Mouse (Mus musculus): ENCODE measurements around the gene Hoxc9.

Hoxc9 gene

DNA sequence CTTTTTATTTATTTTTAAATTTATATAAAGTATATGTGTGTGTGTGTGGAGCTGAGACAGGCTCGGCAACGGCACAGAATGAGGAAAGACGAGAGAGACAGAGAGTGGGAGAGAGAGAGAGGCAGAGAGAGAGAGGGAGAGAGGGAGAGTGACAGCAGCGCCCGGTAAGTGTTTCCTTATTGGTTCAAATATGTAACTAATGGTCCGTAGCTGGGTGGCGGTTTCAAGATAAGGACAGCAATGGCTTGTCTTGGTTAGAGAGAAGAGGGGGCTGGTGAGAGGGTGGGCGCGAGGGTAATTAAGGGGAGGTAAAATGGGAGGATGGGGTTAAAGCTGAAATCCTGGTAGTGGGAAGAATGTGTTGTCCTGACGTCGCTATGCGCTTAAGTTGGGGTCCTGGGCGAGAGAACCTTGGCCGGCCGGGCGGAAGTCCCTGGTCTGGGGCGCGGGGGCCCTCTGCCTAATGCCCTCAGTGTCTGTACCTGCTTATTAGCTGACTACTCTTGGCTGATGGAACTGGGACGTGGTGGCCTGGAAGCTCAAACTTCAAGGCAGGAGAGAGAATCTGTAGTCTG, 22.5 kb downstream of the Hoxc9 start:
- DNase-seq (ENCODE audit: low spot score in 2 of 2), result no peak

DNA sequence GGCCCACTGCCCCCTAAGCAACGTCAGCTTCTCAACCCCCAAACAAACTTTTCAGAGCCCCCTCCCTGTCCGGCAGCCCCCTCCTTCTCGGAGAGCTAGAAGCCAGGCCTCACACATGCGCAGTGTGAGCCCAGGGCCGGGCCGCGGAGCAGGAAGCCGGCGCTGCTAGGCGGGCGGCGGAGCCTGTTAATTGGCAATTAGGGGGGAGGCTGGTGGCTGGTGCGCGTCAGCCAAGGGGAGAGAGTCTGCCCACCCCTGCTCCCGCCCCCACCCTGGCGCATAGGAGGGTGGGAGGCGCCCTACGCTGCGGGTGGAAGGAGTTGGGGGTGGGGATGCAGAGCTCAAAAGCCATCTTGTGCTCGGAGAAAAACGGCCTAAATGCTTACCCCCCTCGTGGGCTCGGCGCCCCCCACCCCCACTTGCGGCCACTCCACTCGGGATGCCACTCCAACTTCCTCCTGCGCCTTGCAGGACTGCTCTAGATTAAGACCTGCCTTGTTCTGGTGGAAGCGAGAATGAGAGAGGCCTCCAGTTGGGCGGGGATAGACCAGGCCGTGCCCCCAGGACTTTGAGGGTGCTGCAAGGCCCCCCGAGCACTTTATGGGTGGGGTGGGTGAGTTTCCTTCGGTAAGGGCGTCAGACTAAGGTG, 23.1 kb downstream of the Hoxc9 start:
- peak; percentile 50 to 79 for DNase-seq (ENCODE audit: low spot score in 2 of 2)

DNA sequence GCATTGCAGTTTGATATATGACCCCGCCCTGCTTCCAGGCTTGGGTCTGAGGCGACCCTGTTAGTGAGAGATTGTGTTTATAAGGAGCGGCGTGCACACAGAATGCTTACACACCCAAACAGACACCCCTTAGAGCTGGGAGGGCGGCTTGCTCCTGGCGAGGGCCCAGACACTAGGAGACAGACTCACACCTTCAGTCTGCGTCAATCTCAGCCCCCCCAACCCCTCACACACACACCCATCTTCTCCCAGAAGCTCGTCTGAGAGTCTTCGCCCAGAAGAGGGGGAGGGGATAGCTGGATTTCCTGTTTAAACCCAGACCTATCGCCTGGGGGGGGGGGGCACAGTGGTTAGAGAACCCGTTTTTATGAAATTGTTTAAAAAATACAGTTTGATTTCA, 23.7 kb downstream of the Hoxc9 start:
- no peak for DNase-seq (ENCODE audit: low spot score in 2 of 2)

DNA sequence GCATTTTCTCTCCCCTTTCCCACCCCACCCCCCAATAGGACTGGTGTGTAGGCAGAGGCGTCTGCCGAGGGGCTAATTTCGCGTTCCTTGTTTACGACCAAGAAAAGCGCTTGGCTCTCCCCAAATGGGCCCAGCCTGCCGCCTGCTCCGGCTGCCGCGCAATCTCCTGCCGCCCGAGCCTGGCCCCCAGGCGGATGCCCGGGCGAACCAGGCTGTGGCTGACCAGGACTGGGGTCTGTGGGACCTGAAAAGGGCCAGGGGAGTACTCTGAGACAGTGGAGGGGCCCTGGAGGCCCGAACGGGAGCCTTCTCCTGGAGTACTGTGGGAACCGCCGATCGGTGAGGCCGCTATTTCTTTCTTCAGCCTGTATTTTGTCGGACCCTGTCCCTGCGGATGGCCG, 24.3 kb downstream of the Hoxc9 start:
- DNase-seq (ENCODE audit: low spot score in 2 of 2), result no peak

DNA sequence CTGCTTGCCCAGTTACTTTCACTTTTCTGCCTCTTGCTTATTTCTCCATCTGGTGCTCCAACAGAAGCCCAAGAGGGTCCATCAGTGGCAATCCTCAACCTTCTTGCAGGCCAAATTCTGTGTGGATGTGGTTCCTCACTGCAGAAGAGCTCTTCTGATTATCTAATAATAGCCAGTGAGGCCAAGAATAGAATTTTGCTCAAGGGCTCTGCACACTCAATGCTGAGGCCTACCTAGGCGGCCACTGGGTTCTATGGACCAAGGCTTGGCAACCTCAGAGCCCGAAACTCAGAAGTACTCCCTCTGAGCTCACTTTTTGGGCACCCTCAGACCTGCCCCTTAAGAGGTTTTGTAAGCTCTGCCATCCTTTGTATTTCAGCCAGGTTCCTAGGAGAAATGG, 25.1 kb downstream of the Hoxc9 start:
- no peak for DNase-seq (ENCODE audit: low spot score in 2 of 2)

DNA sequence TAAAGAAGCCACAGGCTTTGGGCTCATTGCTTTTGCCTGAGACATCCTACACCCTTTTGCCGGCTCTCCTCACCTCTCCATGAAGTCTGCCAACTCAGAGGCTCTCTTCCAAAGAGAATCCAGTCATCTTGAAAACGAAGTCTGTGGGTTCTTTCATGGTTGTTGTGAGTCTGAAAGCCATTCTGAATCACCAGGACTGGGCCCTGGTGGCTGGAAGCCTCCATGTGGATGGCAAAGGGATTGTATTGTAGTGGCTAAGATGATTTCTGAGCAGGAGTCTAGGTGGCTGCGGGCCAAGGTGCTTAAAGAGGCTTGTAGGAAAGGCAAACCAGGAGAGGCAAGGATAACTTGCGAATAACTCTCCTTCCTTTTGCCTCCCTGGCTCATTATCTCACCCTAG, 25.9 kb downstream of the Hoxc9 start:
- no peak for DNase-seq (ENCODE audit: low spot score in 2 of 2)

DNA sequence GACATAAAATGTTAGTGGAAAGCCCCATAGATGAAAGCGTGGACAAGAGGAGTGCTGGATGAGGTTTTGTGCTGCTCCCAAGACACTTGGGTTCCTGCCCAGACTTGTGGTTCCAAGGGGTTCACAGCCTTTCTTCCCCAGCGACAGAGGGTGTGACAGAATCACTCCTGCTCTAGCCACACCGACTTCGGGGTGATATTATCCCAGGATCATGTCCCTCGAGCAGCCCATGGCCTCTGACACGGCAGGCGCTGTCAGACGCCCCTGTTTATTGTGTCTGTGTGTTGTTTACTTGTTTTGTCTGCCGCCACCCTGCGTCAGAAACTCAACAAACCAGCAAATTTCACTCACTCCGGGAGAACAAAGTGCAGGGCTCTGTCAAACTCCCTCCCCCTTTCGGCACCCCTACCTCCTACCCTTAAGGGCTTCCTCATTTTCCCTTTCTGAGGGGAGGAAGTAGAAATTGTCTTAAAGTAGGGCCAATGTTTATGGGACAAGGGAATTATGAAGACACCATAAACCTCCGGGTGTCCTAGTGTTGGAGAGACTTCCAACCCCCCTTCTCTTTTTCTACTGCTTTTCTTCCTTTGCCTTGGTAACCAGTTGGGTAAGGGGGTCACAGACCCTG, 26.7 kb downstream of the Hoxc9 start:
- no peak for DNase-seq (ENCODE audit: low spot score in 2 of 2)

DNA sequence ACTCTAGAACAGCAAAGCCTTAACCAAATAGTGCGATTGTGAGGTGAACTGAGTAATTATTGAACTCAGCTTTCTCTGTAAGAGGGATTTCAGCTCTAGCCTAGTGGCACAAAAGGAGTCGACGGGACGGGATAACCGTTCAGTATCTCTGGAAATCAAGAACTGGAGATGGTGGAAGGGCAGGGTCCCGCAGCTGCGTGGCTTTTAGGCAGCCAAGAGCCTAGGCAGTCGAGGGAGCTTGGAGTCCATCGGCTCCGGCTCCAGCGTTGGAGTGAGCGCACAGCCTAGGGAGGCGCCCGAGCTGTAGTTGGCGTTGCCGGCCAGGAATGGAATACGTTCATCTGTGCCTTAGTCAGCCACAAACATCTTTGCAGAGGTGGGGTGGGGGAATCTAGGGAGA, 29.1 kb downstream of the Hoxc9 start:
- no peak for DNase-seq (ENCODE audit: low spot score in 2 of 2)

DNA sequence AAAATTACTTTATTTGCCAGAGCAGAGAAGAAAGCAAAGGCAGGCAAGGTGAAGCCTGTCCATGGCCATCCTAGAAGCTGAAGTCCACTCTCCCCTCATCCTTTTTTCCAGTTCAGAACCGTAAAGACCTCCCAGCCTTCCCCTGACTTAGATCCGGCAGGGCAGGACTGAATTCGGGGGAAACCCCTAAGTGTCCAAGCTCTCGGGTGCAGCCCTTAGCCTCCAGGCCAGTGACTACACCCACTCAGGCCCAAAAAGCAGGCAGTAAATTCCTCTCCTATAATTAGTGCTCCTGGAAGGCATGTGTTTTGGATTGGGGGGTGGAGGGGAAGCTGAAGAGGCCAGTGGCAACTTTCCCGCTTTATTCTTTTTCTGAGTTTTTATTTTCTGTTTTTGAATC, 29.6 kb downstream of the Hoxc9 start:
- DNase-seq (ENCODE audit: low spot score in 2 of 2), result no peak

DNA sequence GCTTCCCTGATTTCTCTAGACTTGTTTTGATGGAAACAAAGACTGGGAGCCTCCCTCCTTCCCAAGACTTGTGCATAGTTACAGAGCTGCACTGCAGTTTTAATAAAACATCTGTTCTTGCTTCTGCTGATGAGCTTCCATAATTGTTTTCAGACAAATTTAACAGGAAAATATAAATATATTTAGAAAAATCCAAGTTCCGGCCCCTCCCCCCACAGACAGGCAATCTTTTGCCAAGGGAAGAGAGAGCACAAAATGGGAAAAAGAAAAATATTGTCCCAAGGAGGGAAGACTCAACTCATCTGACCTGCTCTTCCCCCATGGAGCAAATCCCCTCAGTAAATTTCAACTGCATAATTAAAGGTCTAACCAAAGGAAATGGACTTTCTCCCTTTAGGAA, 30.1 kb downstream of the Hoxc9 start:
- DNase-seq (ENCODE audit: low spot score in 2 of 2), result no peak

DNA sequence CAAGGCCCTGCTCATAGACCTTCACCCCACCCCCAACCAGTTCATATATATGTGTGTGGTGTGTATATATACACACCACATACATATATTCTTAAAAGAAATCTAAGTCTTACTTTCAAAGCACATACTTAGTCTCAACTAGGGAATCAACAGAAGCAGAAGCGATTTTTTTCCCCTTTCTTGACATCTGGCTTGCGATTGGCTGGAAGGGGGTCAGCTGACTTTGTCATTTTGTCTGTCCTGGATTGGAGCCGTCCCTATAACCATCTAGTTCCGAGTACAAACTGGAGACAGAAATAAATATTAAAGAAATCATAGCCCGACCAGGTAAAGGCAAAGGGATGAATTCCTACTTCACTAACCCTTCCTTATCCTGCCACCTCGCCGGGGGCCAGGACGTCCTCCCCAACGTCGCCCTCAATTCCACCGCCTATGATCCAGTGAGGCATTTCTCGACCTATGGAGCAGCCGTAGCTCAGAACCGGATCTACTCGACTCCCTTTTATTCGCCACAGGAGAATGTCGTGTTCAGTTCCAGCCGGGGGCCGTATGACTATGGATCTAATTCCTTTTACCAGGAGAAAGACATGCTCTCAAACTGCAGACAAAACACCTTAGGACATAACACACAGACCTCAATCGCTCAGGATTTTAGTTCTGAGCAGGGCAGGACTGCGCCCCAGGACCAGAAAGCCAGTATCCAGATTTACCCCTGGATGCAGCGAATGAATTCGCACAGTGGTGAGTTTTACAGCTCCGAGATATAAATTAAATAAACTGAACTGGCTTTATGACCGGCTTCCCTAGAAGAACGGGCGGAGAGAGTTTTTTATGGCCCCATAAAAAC, 33.2 kb downstream of the Hoxc9 start:
- DNase-seq (ENCODE audit: low spot score in 2 of 2), result no peak

DNA sequence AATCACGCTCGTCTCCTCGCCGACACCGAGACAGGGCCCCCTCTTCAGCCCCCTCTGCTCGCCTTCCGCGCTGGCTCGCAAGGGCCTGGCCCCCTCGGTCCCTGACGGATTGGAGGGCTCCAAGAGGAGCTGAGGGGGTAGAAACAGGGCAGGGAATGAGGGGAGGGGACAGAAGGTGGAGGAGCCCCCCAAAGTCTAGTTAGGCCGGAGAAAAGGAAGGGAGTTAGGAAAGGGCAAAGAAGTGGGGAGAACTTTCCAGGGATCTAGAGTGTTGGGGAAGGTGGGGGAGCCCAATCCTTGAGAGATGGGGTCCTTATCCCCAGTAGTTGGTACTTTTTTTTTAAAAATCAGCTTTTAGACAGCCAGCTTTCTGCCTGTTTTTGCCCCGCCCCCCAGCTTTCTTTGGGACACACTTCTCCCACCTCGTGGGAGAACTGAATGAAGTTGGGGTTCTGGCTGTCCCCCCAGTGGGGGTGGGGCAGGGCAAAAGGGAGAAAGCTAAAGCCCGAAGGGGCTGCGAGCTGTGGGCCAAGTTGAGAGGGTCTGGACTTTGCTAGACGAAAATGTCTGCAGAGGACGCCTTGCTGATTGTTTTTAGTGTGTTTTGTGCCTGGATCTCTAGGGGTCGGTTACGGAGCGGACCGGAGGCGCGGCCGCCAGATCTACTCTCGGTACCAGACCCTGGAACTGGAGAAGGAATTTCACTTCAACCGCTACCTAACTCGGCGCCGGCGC, 34.0 kb downstream of the Hoxc9 start:
- no peak for DNase-seq (ENCODE audit: low spot score in 2 of 2)

DNA sequence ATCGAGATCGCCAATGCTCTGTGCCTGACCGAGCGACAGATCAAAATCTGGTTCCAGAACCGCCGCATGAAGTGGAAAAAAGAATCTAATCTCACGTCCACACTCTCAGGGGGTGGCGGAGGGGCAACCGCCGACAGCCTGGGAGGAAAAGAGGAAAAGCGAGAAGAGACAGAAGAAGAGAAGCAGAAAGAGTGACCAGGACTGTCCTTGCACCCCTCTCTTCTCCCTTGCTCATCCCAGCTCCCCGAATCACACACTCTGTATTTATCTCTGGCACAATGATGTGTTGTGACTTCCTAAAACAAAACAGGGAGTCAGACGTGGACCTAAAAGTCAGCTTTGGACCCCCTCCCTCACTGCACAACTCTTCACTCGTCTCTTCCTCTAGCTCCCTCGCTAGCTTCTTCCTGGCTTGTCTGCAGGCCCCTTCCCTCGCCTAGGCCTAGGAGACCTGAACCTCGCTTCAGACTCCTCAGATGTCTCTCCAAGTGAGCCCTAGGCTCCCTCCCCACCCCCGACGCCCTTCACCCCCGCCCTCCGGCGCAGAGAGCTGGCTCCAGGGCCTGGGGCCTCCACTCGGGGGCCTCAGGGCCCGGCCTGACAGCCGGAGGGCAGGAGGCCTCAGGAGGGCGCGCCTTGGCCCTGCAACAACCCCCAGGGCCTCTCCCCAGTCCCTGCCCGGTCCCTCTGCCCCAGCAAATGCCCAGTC, 34.8 kb downstream of the Hoxc9 start:
- DNase-seq (ENCODE audit: low spot score in 2 of 2), result no peak

DNA sequence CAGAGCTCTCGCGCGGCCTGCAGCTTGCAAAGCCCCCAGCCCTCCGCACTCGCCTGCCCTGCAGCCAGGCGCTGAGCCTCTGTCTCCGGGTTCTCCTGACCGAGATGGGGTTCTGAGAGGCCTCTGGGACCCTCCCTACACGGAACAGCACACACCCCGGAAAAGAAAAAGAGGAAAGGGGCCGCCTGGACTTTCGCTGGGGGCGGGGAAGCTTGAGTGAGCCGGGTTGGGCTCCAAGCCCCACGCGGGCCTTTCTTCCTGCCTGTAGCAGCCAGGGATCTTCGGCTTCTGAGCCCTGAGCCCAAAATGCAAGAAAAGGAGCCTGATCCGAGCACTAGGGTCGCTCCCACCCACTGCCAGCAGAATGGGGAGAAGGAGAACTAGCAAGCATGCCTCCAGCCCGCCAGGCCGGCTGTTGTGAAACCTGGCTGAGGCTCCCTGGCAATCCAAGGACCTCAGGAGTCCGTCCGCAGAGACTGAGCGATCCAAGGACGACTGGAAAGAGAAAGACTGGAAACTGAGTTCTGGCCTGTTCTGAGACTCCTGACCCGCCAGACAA, 35.8 kb downstream of the Hoxc9 start:
- DNase-seq (ENCODE audit: low spot score in 2 of 2), result no peak

DNA sequence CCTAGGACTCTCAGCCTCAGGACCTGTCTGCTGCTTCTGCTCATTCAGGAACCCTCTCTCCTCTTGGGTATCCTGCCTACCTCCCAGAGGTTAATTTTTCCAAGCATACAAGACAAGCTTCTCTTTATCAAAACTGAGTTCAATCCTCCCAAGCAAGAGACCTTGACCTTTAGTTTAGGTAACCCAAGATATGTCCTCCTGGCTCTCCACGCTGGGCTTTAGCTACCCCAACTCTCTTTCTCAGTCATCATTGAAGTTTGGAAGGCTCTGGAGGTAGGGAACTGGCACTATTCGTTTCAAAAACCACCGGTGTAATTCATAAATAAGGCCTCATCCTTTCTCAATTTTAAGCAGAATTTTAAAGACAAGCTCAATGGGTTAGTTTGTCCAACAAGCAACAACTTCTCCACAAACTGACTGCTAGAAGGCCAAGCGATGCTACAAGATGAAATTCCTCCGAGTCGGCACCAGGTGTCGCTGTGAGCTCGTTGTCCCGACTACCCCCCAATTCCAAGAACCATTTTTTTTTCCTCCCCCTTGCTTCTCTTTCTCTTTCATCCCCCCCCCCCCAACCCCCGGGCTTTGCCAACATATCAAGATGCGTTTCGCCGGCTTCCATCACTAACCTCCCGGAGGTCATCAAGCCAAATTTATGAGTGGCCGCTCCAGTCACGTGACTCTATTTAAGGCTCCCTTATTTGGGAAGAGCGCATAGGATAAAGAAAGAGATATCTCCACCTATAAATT, 37.2 kb downstream of the Hoxc9 start:
- DNase-seq (ENCODE audit: low spot score in 2 of 2), result no peak

DNA sequence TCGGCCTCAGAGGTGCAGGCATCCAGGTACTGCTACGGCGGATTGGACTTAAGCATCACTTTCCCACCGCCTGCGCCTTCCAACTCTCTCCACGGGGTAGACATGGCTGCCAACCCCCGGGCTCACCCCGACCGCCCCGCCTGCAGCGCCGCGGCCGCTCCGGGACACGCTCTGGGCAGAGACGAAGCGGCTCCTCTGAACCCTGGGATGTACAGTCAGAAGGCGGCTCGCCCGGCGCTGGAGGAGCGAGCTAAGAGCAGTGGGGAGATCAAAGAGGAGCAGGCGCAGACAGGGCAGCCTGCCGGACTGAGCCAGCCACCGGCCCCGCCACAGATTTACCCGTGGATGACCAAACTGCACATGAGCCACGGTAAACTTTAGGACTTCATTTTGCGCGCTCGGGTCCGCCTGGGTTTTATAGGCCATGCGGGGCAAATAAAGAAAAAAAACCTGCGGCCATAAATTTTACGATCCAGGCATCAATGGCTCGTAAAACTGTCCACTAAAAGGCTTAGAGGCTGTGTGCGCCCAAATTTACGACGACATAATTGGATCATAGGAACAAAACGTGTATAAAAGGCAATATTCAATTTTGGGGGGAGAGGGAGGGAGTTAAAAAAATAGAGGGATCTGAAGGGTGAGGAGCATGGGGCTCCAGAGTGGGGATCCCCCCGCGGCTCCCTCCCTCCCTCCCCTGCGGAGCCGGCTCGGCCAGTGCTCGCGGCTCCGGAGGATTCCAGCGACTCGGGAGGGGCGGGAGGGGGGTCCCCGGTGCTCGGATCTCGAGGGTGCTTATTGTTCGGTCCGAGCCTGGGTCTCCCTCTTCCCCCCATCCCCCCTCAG, 38.1 kb downstream of the Hoxc9 start:
- DNase-seq (ENCODE audit: low spot score in 2 of 2), result no peak

DNA sequence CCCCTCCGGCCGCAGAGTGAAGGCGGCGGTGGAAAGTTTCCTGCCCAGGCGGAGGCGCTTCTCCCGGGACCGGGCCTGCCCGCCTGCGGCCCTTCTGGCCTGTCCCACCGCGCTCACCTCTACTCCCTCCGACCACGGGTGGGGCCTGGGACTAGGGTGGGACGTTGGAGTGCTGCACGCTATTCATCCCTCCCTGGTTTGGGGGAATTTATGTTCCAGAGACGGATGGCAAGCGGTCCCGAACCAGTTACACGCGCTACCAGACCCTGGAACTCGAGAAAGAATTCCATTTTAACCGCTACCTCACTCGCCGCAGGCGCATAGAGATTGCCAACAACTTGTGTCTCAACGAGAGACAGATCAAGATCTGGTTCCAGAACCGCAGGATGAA, 38.8 kb downstream of the Hoxc9 start:
- DNase-seq (ENCODE audit: low spot score in 2 of 2), result no peak

DNA sequence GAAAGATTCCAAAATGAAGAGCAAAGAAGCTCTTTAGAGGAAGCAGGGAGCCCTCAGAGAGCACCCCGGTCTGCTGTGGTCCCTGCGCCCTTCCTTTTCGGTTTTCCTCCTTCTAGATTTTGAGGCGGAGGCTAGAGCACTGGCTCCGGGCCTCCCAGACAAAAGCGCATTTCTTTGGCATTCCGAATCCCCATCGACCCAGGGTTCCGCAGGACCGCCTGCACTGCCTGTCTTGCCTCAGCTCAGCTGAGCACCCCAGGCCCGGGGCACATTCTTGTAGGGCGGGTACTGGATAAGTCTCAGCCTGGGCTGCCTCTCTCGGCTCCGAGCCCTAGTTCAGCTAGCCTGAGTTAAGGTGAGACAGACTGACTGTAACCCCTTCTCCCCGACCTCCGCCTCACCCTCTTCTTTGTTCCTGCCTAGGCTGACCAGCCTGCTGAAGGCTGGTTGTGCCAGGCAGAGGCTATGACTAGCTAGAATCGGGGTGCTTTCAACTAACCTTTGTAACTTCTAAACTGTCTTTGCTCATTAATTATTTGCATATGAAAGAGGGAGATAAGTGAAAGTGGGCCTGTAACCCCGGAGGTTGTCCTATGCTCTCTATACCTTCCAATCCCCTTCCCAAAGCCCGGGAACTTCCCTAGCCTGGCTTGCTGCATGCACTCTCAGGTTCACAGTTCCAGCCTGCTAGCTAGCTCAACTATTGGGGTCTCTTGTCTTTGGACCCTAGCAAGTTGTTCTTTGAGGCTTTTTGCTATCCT, 39.3 kb downstream of the Hoxc9 start:
- no peak for DNase-seq (ENCODE audit: low spot score in 2 of 2)

DNA sequence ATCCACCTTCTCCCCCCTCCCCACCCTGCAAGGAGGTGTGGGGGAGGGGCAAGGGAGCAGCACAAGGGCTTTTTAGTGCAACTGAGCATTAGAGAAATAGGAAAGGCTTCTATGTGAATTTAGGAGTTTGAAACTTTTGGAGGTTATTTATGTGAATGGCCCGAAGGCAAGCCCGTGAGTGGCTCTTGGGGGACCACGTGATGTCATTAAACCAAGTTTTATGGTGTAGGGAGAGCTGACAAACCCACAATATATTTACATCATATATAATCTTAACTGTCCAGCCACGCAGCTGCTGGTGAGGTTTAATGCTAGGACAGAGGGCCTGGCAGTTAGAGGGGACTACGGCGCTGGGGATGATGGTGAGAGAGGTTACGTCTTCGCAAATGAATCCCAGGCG, 42.4 kb downstream of the Hoxc9 start, which contains the start of gene Hoxc4:
Gene Hoxc4 (plus strand): TSS at position 299 of the 400 bp plus-strand sequence.
- no peak for DNase-seq (ENCODE audit: low spot score in 2 of 2)
